Mouse (Mus musculus) neural tube, embryonic 13.5 days (tissue): ENCODE data around the gene H2afx. TPM values are rescaled to one million over a fixed set of nuclear protein-coding genes. Genes with fewer than 3 reads are reported as not detected.
A peak's percentile ranks its signal among the peaks of the same experiment; 100 is the strongest.
"Not testable (repeated sequence)": the region's sequence is repeated elsewhere in the genome, so short reads cannot be mapped to it uniquely, and the experiment has no call there.

Experiments
- ATAC-seq: fragments of 200-750 bp; cut with Nextera tagmentation; 2 replicates; pipeline ENCODE4 v1.8.0; 2017; ENCODE audit warnings: low read depth, mild to moderate bottlenecking, moderate TSS enrichment, moderate library complexity
- H3K27ac ChIP-seq: fragments of 300-500 bp; sonication (generic); replicated peaks from 2 replicates; pipeline ENCODE4 v1.5.1; 2015; ENCODE audit warnings: moderate library complexity, mild to moderate bottlenecking, inconsistent platforms
- H3K27me3 ChIP-seq: fragments of 300-500 bp; sonication (generic); 2 replicates; pipeline ENCODE4 v1.6.1; 2015; ENCODE audit warnings: mild to moderate bottlenecking, inconsistent platforms
- H3K36me3 ChIP-seq: fragments of 300-500 bp; sonication (generic); 2 replicates; pipeline ENCODE4 v1.6.1; 2015; ENCODE audit warnings: mild to moderate bottlenecking, inconsistent platforms
- H3K4me1 ChIP-seq: fragments of 300-500 bp; sonication (generic); replicated peaks from 2 replicates; pipeline ENCODE4 v1.6.1; 2015; ENCODE audit warnings: inconsistent platforms
- H3K4me2 ChIP-seq: fragments of 300-500 bp; sonication (generic); 2 replicates; pipeline ENCODE4 v1.6.1; 2015; ENCODE audit warnings: inconsistent platforms, mild to moderate bottlenecking, moderate library complexity
- H3K4me3 ChIP-seq: fragments of 300-500 bp; sonication (generic); 2 replicates; pipeline ENCODE4 v1.5.1; 2015; ENCODE audit warnings: mild to moderate bottlenecking, inconsistent platforms
- H3K9ac ChIP-seq: fragments of 300-500 bp; sonication (generic); 2 replicates; pipeline ENCODE4 v1.6.1; 2015; ENCODE audit warnings: moderate library complexity, mild to moderate bottlenecking, inconsistent platforms
- H3K9me3 ChIP-seq: fragments of 300-500 bp; sonication (generic); 2 replicates; pipeline ENCODE4 v1.6.1; 2016; ENCODE audit warnings: inconsistent platforms
- WGBS: fragments of 180-500 bp; shearing (Covaris S2); methylation state at CpG from one replicate; pipeline ENCODE4 v1.1.7; 2015; 5-methylcytosine and 5-hydroxymethylcytosine counted together
- polyA plus RNA-seq: library from polyadenylated mRNA; unstranded; fragments of >200 nt; fragmentation: Nextera tagmentation; extraction: Ambion mirVana; gene quantifications from 2 replicates; pipeline ENCODE4 v1.2.1, GENCODE M21; 2015

H2afx gene
- polyA plus RNA-seq, 1 experiment from 2014 or later: 131 TPM

DNA sequence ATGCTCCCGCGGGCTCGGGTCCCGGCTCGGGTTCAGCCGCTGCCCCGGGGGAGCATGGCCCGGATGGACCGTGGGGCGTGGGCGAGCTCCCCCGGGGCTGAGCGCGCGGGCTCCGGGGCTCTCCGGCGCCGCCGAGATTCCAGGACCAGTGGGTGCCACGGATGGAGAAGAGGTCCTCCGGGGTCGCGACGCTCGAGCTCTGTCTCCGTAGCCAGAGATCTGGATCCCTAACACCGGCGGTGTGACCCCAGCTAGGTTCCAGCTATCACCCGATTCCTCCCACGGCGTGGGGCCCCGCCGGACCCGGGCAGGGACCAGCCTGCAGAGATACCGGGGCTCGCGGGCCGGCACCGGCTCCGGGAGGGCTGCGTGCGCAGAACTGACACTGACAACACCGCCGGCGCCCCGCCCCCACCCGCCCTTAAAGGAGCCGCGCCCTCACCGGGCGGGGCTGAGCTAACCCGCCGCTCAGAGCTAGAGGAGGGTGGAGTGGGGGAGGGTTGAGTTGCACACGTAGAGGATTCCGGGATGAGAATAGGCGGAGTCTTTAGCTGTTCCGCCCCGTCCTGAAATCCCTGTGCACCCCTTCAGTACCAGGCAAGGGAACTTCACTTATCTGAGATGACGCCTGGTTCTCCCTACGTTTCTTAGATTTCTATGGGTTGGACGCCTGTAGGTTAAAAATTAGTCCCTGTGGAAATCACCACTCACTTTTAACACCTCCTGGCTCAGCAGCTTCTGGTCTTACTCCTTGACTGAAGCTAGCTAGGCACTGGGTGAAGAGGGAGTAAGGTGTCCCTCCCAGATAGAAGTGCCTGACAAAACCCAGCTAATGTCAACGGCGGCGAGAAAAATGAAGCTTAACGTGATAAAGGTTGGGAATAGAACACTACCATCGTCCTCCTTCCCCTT, 14.4 kb upstream of the H2afx start, which contains the start of gene C2cd2l:
Gene C2cd2l, minus strand, starts transcription at position 399 of the 912 bp plus-strand sequence.
- H3K27me3 ChIP-seq: no peaks in the 10 kb centered on the region
- H3K36me3 ChIP-seq: peaks cover 25% of the 10 kb centered on the region
- H3K4me2 ChIP-seq: peak within 1 kb of the TSS; percentile 96
- under 1% methylated on average over 67 of the region's 67 CpGs for WGBS
- H3K27ac ChIP-seq: peak within 1 kb of the TSS; percentile 84
- ATAC-seq: peak; percentile 98
- H3K4me3 ChIP-seq: peak within 1 kb of the TSS; percentile 88
- peak within 1 kb of the TSS; percentile 96 for H3K9ac ChIP-seq
- H3K9me3 ChIP-seq: no peaks in the 10 kb centered on the region
- H3K4me1 ChIP-seq: peaks cover 36% of the 10 kb centered on the region

DNA sequence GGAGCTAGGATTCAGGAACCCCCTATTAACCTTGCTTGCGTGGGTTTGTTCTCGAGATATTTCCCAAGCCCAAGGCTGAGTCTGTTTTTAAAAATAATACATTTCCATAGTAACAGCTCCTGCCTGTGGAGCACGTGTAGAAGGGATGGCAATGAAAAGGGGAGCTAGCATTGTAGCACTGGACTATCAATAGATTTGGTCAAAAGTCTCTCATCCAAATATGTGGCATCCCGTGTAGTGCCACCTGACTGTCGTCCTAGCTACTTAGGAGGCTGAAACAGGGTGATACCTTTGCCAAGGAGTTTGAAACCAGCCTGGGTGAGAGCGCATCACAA, 13.7 kb upstream of the H2afx start:
- 24% methylated on average over 6 of the region's 6 CpGs for WGBS
- peak; percentile 20; the same call in 1 of the 2 replicates for ATAC-seq

DNA sequence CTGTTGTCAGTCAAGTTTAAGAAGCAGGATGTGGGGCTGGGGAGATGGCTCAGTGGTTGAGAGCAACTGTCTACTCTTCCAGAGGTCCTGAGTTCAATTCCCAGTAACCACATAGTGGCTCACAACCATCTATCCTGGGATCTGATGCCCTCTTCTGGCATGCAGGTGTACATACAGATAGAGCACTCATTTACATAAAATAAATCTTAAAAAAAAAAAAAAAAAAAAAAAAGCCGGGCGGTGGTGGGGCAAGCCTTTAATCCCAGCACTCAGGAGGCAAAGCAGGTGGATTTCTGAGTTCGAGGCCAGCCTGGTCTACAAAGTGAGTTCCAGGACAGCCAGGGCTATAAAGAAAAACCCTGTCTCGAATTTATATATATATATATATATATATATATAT, 10.8 kb upstream of the H2afx start:
- H3K4me1 ChIP-seq: peaks cover 34% of the 10 kb centered on the region
- not testable (repeated sequence) for H3K4me2 ChIP-seq, H3K9ac ChIP-seq, H3K4me3 ChIP-seq, H3K27me3 ChIP-seq, ATAC-seq, H3K9me3 ChIP-seq, H3K36me3 ChIP-seq, H3K27ac ChIP-seq
- WGBS: 82% methylated on average over 3 of the region's 4 CpGs

More for the DNA sequence above, 13.7 kb upstream of the H2afx start:
- peak overlapping the region; percentile 96 for H3K4me2 ChIP-seq
- peak overlapping the region; percentile 84 for H3K27ac ChIP-seq
- H3K27me3 ChIP-seq: no peaks in the 10 kb centered on the region
- H3K36me3 ChIP-seq: peaks cover 19% of the 10 kb centered on the region
- peaks cover 39% of the 10 kb centered on the region for H3K4me1 ChIP-seq
- peak overlapping the region; percentile 88 for H3K4me3 ChIP-seq
- H3K9me3 ChIP-seq: no peaks in the 10 kb centered on the region
- H3K9ac ChIP-seq: peak overlapping the region; percentile 66

DNA sequence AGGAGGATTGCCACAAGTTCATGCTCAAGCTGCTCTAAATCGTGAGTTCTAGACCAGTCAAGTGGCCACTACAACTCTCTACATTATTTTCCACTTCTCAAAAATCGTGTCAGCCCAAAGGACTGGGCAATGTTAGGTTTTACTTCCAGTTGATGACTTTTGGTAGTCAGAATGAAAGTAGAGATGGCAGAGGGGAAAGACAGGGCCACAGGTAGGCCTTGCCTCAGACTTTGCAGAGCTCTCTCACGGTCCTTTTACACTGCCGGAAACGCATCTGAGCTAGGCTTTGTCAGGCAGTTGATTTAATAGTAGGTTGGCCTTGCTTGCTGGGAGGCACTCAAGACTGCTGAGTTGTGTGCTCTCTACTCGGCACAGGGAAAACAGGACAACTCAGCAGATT, 10.3 kb upstream of the H2afx start:
- Histone ChIP-seq H3K27ac (no peak overlapping the region), H3K4me3 (no peak overlapping the region), H3K36me3 (peaks cover 11% of the 10 kb centered on the region; the same call in 1 of the 2 replicates), H3K9ac (no peak overlapping the region), H3K4me1 (peaks cover 30% of the 10 kb centered on the region), H3K4me2 (no peak overlapping the region), H3K27me3 (no peaks in the 10 kb centered on the region), H3K9me3 (no peaks in the 10 kb centered on the region)
- ATAC-seq: no peak
- WGBS: 70% methylated on average over 6 of the region's 6 CpGs

DNA sequence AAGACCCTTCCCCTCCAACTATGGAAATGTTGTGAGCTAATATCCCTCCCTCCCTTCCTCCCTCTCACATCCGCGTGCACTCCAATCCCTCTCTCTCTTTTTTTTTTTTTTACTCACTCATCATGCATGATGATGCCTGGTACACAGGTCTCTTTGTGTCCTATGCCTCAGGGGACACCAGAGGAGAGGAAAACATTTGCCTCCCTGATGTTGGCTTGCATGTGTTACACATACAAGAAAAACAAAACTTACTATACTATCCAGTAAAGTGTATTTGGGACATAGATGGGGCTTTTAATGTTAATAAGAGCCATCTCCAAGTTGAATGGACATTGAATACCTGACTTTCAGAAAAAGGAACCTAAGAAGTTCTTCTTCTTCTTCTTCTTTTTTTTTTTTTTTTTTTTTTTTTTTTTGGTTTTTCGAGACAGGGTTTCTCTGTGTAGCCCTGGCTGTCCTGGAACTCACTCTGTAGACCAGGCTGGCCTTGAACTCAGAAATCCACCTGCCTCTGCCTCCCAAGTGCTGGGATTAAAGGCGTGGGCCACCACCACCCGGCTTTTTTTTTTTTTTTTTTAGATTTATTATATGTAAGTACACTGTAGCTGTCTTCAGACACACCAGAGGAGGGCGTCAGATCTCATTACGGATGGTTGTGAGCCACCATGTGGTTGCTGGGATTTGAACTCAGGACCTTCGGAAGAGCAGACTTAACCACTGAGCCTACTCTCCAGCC, 9.3 kb upstream of the H2afx start:
- Histone ChIP-seq H3K4me3 (peak overlapping the region; percentile 79), H3K4me2 (peak overlapping the region; percentile 66), H3K9ac (peak overlapping the region; percentile 86), H3K27ac (peak overlapping the region; percentile 91), H3K4me1 (peaks cover 27% of the 10 kb centered on the region), H3K36me3 (peaks cover 21% of the 10 kb centered on the region)
- not testable (repeated sequence) for H3K9me3 ChIP-seq, ATAC-seq, H3K27me3 ChIP-seq
- 66% methylated on average over 7 of the region's 8 CpGs for WGBS

DNA sequence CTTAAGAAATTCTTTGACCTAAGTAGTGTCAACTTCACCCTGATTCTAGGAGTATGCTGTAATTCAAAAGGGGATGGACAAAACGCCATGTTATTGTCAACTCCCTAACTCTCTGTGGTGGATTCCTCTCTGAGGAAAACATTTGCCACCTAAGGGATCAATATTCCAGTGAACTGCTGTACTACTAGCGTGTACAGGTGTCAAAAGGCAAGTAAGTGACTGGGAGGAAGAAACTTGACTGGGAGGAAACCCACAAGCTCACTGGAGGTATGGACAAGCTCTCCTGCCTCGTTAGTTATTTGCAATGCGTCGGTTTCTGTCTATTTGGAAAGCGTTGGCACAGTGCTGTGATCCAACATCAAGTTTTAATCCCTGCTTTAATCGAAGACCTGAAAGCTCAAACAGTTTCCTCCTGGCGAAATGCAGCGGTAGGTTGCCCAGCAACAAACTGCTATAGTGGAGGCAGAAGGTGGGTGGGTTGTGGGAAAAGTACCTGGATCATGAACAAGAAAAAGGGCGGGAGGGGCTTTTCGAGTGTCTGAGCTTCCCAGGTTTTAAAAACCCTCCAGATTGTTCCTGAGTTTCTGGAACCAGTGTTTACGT, 8.6 kb upstream of the H2afx start, which contains the start of gene Dpagt1:
Gene Dpagt1, plus strand, starts transcription at position 252 of the 603 bp plus-strand sequence.
- H3K27ac ChIP-seq: peak within 1 kb of the TSS; percentile 91
- WGBS: 4% methylated on average over 12 of the region's 12 CpGs
- no peak for ATAC-seq
- H3K4me1 ChIP-seq: peaks cover 22% of the 10 kb centered on the region
- H3K4me2 ChIP-seq: peak within 1 kb of the TSS; percentile 66
- H3K9ac ChIP-seq: peak within 1 kb of the TSS; percentile 86
- peaks cover 28% of the 10 kb centered on the region for H3K36me3 ChIP-seq
- peak within 1 kb of the TSS; percentile 79 for H3K4me3 ChIP-seq
- H3K9me3 ChIP-seq: no peaks in the 10 kb centered on the region
- no peaks in the 10 kb centered on the region for H3K27me3 ChIP-seq

DNA sequence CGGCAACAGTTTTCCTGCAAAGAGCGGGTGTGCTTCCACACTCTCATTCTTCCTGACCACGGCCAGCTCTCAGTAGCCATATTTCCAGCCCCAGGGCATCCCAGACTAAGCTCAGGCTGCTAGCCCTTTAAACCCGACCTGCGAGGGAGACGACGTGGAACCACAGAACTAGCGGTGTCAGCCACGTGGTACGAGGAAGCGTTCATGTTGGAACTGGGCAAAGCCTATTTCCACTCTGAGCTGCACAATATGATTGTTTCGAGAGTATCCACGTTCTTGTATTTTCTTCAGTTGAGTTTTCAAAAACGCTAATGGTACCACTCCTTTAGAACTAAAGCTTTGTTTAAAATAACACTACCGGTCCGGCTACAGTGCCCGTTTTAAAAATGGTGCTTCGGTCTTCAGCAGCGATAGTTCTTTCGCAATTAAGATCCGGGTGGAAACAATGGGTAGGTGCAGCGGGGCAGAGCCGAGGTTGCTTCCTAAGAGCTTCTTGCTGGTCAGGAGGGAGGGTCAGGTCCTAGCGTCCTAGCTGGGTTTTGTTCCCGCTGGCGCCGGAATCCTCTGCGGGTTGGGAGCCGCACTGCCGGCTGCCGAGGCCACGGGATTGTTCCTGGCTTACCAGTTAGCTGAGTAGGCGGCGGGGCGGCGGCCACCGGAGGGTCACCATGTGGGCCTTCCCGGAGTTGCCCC, 8.0 kb upstream of the H2afx start:
- under 1% methylated on average over 38 of the region's 38 CpGs for WGBS
- H3K9ac ChIP-seq: peak overlapping the region; percentile 86
- peak overlapping the region; percentile 66 for H3K4me2 ChIP-seq
- H3K27me3 ChIP-seq: no peaks in the 10 kb centered on the region
- H3K4me1 ChIP-seq: peaks cover 18% of the 10 kb centered on the region
- H3K27ac ChIP-seq: peak overlapping the region; percentile 91
- peak overlapping the region; percentile 79 for H3K4me3 ChIP-seq
- H3K9me3 ChIP-seq: no peaks in the 10 kb centered on the region
- ATAC-seq: peak; percentile 93
- H3K36me3 ChIP-seq: peaks cover 34% of the 10 kb centered on the region

DNA sequence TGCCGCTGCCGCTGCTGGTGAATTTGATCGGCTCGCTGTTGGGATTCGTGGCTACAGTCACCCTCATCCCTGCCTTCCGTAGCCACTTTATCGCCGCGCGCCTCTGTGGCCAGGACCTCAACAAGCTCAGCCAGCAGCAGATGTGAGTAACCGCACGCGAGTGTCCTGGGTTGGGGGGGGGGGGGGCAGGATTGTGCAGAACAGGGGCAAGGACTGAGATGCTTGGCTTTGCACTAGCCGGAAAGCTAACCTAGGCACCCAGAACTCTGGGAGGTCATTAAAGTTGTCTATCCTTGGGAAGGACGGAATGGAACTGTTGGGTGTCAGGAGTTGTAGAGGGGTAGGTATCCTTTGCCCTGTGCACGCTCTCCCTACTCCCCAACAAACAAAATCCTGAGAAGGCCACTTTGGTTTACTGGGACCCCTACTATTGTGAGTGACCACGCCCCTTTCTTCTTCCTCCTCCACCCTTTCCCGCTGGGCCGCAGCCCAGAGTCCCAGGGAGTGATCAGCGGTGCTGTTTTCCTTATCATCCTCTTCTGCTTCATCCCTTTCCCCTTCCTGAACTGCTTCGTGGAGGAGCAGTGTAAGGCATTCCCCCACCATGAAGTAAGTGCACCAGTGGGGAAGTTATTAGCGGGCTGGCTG, 7.3 kb upstream of the H2afx start:
- WGBS: 2% methylated on average over 22 of the region's 22 CpGs
- Histone ChIP-seq H3K4me3 (peak overlapping the region; percentile 79), H3K4me1 (peaks cover 18% of the 10 kb centered on the region), H3K9me3 (no peaks in the 10 kb centered on the region), H3K27me3 (no peaks in the 10 kb centered on the region), H3K4me2 (peak overlapping the region; percentile 66), H3K27ac (peak overlapping the region; percentile 91), H3K36me3 (peaks cover 39% of the 10 kb centered on the region), H3K9ac (peak overlapping the region; percentile 86)
- ATAC-seq: peak; percentile 57

DNA sequence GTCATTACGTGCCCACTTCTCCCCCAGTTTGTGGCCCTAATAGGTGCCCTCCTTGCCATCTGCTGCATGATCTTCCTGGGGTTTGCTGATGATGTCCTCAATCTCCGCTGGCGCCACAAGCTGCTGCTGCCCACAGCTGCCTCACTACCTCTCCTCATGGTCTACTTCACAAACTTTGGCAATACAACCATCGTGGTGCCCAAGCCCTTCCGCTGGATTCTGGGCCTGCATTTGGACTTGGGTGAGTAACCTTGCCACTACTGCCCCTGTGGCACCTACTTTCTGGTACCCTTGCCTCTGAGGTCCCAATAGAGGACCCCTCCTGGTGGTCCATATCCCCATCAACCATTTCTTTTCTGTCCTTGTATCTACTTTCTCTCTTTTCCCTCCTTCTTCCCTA, 6.6 kb upstream of the H2afx start:
- 88% methylated on average over 5 of the region's 5 CpGs for WGBS
- no peak for ATAC-seq
- H3K27me3 ChIP-seq: no peaks in the 10 kb centered on the region
- peak overlapping the region; percentile 66 for H3K4me2 ChIP-seq
- H3K4me1 ChIP-seq: peaks cover 18% of the 10 kb centered on the region
- H3K9ac ChIP-seq: peak overlapping the region; percentile 86
- H3K9me3 ChIP-seq: no peaks in the 10 kb centered on the region
- H3K4me3 ChIP-seq: peak overlapping the region; percentile 79
- no peak overlapping the region for H3K27ac ChIP-seq
- H3K36me3 ChIP-seq: peaks cover 46% of the 10 kb centered on the region

DNA sequence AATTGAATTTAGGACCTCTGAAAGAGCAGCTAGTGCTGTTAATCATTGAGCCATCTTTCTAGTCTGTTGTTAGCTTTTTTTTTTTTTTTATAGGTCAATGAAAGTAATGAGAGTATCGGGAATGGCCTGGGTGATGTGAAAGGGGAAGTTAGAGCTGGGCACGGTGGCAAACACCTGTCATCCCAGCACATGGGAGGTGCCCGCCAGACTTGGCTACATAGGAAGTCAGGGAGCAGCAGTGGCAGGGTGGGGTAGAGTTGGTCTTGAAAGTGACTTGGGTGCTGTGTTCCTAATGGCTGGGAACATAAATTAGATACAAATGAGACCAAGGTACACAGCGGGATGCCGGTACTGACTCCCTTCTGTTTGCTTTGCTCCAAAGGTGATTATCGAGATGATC, 3.8 kb upstream of the H2afx start:
- no peak overlapping the region for H3K4me3 ChIP-seq
- H3K4me2 ChIP-seq: no peak overlapping the region
- no peak for ATAC-seq
- peaks cover 56% of the 10 kb centered on the region for H3K36me3 ChIP-seq
- H3K4me1 ChIP-seq: peaks cover 18% of the 10 kb centered on the region
- no peaks in the 10 kb centered on the region for H3K27me3 ChIP-seq
- H3K9me3 ChIP-seq: no peaks in the 10 kb centered on the region
- H3K9ac ChIP-seq: no peak overlapping the region
- H3K27ac ChIP-seq: no peak overlapping the region
- WGBS: 93% methylated on average over 6 of the region's 6 CpGs
